Mouse (Mus musculus) T-cell, adult 66 days (primary cell): ENCODE results near the gene Rnf135. TPM values are rescaled to one million over a fixed set of nuclear protein-coding genes. Genes with fewer than 3 reads are reported as not detected.

Source experiments
- total RNA-seq, 2 experiments: library from RNA; stranded (reverse); gene quantifications; 3 replicates in 1 of 2; 4 replicates in 1 of 2; pipeline ENCODE4 v1.2.4; 2023

The Rnf135 gene
- total RNA-seq: 1 to 10 TPM; 5.5 to 6.3 TPM

DNA sequence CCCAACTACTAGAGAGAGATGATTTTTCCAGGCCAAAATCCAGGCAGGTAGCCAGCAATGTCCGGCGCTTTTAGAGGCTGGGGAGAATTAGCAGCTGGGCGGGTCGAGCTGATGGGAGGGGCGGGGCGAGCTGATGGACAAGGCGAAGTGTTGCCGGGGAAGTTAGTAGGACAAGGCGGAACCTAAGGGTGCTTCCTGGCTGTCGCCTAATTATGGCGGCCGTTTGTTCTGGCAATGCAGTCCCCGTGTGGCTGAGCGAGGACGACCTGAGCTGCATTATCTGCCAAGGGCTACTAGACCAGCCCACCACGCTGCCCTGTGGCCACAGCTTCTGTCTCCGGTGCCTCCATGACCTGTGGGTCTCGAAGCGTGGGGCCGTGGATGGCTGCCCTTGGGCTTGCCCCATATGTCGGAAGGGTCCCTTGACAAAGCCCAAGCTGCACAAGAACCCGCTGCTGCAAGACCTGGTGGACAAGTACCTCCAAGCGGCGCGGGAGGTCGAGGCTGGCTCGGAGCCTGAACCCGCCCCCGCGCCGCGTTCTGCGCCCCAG is at the start of gene Rnf135:
Gene Rnf135, plus strand, starts transcription at position 147 of the 551 bp plus-strand sequence.

DNA sequence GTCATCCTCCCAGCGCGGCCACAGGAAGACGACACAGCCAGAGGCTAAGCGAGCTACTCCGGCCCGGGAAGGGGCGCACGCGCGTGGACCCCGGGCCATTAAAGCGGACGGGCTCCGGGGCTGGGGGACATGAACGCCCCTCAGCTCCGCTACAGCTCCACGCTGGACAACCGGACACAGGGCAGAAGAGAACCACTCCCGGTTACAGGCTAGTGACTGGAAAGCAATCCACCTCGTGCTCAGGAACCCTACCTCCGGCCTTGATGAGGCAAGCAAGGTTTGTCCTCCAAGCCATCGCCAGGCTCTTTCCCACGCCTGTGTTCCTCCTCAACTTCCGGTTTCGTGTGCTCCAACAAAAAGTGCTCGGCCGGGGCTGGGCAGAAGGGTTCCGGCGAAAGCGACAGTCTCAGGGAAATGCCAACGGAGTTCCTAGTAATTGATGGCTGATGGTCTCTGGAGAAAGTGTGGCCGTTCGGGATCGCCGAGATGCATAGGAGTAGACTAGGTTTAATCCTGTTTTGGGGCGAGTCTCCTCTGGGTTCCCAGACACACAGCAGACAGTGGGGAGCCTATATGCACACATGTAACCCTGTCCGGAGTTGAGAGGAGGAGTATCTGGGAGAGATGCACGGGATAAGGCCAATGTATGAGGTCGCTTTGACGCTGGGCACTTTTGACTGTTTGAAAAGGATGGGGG is 41.7 kb upstream of the Rnf135 start, which contains the start of gene Tefm:
Gene Tefm, minus strand, starts transcription at position 351 of the 697 bp plus-strand sequence.

DNA sequence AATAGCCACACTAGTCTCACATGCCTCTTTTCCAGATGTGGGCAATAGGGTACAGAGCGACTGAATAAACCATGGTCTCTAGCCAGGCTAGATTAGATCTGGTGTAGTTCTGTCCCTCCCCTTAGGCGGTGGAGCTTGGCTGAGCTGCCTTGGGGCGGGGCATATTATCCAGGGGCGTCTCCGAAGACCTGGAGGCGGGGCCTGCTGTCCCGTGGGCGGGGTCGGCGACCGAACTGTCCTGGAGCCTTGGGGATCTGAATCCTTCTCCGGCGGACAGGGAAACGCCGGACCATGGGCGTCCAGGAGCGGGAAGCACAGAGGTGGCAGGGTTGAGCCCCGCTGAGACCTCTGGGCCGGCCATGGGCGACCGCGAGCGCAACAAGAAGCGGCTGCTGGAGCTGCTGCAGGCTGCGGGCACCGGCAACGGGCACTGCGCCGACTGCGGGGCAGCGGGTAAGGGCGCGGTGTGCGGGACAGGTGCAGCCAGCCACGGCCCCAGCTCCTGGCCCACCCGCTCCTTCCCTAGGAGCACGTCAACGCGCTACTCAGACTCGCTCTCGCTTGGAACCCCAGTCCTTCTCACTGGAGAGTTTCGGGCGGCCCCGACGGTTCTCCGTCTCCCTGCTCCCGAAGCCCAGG is 29.7 kb upstream of the Rnf135 start, which contains the start of gene Adap2:
Gene Adap2, plus strand, starts transcription at position 249 of the 639 bp plus-strand sequence.

DNA sequence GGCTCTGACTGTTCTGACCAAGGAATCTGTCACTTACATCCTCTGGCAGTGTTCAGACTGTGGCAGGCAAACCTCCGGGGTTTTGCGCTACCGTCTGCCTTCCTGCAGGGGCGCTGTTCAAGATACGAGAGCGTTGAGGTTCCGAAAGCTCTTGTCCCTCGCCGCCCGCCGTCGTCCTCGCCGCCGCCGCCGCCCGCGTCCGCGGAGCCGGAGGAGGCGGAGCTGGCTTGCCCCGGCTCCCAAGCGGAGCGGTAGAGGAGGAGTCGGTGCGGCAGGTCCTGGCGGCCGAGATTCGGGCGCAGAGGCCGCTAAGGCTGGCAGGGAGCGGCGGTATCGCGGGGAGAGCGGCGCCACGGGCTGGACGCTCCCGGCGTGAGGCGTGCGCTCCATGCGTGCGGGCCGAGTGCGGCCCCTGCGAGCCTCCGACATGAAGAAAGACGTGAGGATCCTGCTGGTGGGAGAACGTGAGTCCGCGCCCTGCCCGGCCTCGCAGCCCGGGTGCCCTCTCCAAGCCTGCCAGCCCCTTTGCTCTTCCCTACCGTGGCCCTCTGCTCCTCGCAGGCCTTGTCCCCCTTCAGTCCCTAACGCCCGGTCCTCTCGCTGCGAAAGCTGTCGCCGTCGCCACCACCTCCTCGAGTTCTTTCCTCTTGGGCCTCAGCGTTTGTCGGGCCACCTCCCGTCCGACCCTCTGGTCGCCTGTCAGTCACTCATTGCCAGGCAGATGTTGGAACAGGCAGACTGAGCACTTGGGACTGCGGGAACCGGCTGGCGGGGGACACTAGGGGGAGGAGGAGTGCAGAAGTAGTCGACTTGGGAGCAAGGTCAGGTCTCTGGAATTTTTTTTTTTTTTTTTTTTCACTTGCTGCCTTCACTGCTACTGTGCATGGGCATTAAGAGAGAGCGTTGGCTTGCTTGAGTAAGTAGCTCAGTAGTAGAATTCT is 25.5 kb downstream of the Rnf135 start, which contains the start of gene Rhot1:
Gene Rhot1, plus strand, starts transcription at position 160 of the 941 bp plus-strand sequence.

Other genes with a start within 250 kb of the Rnf135 start
- 10 to 100 TPM; 42.0 to 48.5 TPM for gene Utp6, start 221.5 kb upstream of the Rnf135 start, total RNA-seq
- gene Suz12, start 190.7 kb upstream of the Rnf135 start, total RNA-seq: 10 to 100 TPM; 79.4 to 81.8 TPM
- 100 to 1,000 TPM; 246 to 303 TPM for gene Crlf3, start 102.9 kb upstream of the Rnf135 start, total RNA-seq
- 1 to 10 TPM; 5.7 to 6.0 TPM for gene Atad5, start 94.5 kb upstream of the Rnf135 start, total RNA-seq
- 1 to 10 TPM; 6.1 to 7.0 TPM for gene Tefm, start 41.7 kb upstream of the Rnf135 start, total RNA-seq
- gene Adap2, start 29.7 kb upstream of the Rnf135 start, total RNA-seq: 1 to 10 TPM in 1 of 2 experiments, under 1 TPM in 1; 0.73 to 2.5 TPM
- gene Rhot1, start 25.2 kb downstream of the Rnf135 start, total RNA-seq: 10 to 100 TPM; 45.1 to 49.2 TPM
- 1 to 10 TPM in 1 of 2 experiments, under 1 TPM in 1; 0.77 to 1.1 TPM for gene Rhbdl3, start 117.1 kb downstream of the Rnf135 start, total RNA-seq
- gene 5730455P16Rik, start 194.2 kb downstream of the Rnf135 start, total RNA-seq: 10 to 100 TPM; 15.6 to 16.1 TPM
- 100 to 1,000 TPM; 180 to 210 TPM for gene Zfp207, start 199.4 kb downstream of the Rnf135 start, total RNA-seq
- 100 to 1,000 TPM; 104 to 120 TPM for gene Psmd11, start 244.8 kb downstream of the Rnf135 start, total RNA-seq